Mouse (Mus musculus): Measurements from ENCODE around the gene Il6st.

Il6st gene

DNA sequence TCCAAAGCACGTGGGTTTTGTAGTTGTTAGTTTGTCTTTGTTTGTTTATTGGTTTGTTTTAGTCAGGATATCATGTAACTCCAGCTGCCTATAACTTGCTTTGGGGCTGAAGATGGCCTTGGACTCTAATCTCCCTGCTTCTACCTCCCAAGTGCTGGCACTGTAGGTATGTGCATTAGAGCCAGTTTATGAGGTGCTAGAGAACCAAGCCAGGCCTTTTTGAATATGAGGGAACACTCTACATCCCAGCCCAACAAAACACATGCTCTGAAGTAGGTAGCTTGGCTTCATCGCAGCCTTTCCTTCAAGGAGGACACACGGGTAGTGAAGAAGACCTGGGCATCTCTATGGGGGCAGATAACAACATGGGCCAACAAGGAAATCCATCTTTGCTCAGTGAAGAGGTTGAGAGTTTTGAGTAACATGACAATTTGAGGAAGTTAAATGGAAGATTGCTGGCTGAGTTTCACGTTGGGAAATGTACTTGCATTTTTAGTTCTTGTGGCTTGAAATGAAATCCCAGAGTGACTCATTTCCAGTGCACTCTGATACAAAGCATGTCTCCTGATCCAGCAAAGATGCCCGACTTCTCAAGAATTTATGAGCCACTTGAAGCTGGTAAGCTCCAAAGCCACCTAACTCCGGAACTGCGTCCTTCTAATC is 20.9 kb upstream of the Il6st start:
- DNase-seq (ENCODE audit: low spot score in 2 of 2), result no peak

DNA sequence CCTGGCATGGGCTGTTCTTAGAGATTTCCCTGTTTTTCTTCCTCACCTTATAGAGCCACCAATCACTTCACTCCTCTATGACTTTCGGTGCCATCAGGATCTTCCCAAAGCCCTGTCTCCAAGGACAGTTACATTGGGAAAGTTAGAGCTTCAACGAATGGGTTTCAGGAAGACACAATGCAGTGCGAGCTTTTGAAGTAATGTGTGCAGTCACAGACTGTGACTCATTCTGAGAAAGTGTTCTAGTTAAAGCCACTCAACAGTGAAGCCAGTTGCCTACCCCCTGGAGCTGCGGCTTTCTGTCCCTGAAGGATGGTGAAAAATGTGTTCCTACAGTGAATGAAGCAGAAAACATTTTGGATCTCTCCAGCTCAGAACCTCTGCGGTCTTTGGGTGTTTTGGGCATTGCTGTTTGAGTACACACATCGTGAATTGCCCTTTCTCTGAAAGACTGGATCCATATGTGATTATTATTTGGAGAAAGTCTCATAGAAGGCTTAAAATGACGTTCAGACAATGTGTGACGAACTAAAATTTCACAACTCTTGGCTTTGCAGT is 16.7 kb upstream of the Il6st start:
- DNase-seq (ENCODE audit: low spot score in 2 of 2), result no peak

DNA sequence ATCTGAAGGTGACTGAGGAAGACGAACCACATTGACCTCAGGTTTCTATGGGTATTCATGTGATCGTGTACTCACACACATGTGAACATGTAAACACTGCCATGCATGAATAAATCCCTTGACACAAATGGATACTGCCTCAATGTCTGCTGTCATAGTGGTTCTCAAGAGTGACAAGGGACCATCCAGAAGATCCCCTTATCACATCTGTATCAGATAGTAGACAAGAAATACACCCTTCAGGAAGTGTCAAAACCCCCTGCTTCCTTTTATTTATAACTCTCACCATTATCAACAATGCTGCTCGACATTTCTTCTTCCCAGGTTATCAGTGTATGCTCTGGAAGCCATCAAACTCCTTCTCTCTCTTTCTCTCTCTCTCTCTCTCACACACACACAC is 13.7 kb upstream of the Il6st start:
- DNase-seq (ENCODE audit: low spot score in 2 of 2), result no peak

DNA sequence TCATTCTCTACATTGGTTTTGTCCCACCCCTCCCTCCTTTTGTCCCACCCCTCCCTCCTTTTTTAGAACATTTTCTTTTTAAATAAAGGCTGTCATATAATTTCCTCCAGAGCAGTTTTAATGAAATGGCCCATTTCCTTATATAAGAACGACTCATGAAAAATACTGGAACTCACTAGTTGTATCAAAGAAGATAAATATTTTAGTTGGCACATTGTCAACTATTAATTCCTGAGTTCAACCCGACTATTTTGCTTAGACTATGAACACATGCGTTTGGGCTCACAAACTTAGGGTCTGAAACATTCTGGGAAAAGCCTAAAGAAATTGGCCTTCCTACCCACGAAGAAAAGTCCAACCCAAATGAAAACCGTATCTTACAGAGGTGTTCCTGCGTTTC is 6.5 kb upstream of the Il6st start:
- no peak for DNase-seq (ENCODE audit: low spot score in 2 of 2)

DNA sequence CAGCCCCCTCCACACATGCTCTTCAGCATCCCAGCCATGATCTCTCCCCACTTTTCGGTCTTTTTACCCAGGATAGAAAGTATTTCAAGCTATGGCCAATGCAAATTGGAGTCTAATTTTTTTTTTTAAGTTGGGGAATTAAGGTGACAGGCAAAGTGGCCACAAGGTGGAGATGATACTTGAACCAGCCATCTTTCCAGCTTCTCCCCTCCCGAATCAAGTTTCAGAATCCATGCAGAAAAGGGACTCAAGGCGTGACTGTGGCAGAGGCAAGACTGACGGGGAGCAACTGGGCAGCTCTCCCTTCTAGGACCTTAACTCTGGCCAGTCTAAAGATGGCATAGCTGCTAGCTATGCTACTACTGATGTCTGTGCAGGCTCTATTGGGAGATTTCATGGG is 5.9 kb upstream of the Il6st start:
- DNase-seq (ENCODE audit: low spot score in 2 of 2), result no peak

GRCm38 (mm10) chr13:112458435-112459018 is 5.3 kb upstream of the Il6st start:
- DNase-seq (ENCODE audit: low spot score in 2 of 2), result no peak

DNA sequence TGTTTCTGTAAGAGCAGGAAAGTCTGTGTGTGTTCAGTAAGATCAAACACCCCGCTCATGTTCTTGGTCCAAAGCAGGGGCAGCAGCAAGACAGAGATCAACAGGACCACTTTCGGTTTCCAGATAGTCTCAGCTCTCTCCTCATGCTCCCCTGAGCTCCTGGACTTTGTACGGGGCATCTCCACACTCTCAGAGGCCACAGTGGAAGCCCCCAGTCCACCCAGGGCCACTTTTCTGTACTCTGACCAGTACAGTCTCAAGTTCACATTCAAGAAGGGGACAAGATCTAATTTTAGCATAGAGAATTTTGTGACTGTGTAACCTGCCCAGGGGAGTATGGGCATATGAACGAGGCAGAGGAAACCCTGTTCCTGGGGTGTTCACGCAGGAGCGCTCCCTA is 3.9 kb upstream of the Il6st start:
- no peak for DNase-seq (ENCODE audit: low spot score in 2 of 2)

DNA sequence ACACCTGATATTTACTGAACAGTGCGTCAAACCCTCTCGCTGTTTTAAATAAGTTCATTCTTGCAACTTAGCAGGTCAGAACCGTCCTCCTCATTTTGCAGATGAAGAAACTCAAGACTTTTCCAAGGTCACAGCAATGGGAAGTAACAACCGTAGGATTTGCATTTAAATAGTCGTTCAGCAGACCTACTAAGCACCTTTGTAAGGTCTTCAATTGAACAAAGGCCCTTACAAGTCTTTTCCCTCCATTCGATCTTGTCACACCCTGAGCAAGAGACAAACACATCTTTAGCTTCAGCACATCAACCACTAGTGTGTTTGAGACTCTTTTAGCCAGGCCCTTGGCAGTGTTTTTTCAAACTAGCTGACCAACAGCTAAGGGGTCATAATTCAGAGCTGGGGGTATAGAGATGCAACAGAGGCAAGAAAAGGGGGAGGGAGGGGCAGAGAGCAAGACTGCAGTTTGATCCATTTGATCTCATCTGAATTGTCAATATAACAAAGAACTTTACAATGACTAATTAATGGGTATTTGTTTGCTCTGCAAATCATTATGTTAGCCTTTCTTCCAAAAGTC is 1.4 kb upstream of the Il6st start:
- no peak for DNase-seq (ENCODE audit: low spot score in 2 of 2)

- no peak for DNase-seq (ENCODE audit: low spot score in 2 of 2)
Observed at GRCm38 (mm10) chr13:112463337-112463802, 500 bp upstream of the Il6st start.

GRCm38 (mm10) chr13:112464626-112465287 is 887 bp downstream of the Il6st start:
- DNase-seq (ENCODE audit: low spot score in 2 of 2), result no peak

DNA sequence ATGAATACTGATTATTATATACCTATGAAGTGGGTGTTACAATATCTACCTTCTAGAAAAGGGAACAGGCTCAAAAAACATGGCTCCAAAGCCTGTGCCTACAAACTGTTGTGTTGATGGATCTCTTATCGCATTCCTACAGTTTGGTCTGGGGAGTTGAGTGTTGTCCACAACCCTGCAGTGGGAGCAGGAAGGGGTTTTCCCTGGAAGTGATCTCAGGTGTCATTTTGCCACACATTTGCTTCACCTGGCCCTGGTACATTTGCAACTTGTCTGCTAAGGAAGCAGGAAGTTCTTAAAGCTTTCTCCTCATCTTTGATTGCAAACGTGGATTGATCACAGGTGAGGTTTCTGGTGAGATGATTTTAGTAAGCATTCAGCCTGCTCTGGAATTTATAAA is 1.7 kb downstream of the Il6st start:
- DNase-seq (ENCODE audit: low spot score in 2 of 2), result no peak

- DNase-seq (ENCODE audit: low spot score in 2 of 2), result no peak
Observed at GRCm38 (mm10) chr13:112466136-112466945, 2.5 kb downstream of the Il6st start.

- DNase-seq (ENCODE audit: low spot score in 2 of 2), result no peak
Observed at GRCm38 (mm10) chr13:112466946-112467255, 3.0 kb downstream of the Il6st start.

DNA sequence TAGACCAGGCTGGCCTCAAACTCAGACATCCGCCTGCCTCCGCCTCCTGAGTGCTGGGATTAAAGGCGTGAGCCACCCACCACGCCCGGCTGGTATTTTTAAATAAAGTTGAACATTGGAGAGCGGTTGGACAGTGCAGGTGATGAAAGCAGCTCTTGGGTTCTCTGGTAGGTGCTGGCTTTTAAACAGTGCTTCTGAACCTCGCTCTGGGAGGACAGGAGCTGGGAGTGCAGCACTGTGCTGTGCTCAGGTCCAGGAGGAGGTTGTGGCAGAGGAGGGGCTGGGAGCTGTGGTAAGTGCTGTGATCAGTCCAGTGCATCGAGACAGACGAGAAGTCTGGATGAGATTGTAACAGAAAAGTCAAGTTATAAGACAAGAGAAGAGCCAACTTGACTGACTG is 3.5 kb downstream of the Il6st start:
- no peak for DNase-seq (ENCODE audit: low spot score in 2 of 2)

DNA sequence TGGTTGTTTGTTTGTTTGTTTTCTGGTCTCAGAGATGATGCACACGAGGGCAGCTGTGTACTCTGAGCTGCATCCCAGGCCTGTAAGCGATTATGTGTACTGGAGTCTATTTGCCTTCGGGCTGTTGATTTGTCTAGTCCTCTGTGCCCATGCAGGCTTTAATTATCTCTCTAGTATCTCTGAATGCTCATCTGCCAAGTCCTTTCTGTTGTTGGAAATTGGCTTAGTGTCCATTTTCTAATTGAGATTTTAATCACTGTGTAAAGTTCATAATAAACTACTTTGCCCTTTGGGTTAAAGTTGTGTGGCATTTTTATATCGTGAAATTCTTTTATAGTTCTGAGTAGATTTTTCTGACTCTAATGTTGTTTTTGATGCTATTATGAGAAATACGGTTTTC is 5.6 kb downstream of the Il6st start:
- DNase-seq (ENCODE audit: low spot score in 2 of 2), result no peak

- no peak for DNase-seq (ENCODE audit: low spot score in 2 of 2)
Observed at GRCm38 (mm10) chr13:112471201-112471600, 7.3 kb downstream of the Il6st start.

DNA sequence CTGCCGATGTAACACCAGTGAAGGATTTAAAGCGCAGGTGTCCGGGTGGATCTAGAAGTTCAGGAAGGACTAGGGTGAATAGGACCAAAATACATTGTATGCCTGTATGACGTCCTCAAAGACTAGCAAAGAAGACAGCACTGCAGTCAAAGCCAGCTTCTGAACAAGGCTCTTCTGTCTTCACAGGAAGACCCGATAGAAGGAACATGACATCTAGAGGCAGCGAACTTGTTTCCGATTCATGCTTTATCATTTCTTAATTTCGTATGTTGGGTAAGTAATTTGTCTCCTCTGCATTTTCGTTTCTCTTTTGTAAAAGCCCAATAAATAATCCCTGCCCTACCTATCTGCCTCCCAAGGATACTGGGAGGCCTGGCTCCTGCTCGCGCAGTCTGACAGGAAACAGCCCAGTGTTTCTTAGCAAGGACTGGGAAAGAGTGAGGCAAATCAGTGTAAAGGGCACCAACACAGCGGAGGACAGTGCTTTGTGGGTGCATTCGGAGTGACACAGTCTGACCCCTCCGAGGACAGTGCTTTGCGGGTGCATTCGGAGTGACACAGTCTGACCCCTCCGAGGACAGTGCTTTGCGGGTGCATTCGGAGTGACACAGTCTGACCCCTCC is 8.6 kb downstream of the Il6st start:
- no peak for DNase-seq (ENCODE audit: low spot score in 2 of 2)

DNA sequence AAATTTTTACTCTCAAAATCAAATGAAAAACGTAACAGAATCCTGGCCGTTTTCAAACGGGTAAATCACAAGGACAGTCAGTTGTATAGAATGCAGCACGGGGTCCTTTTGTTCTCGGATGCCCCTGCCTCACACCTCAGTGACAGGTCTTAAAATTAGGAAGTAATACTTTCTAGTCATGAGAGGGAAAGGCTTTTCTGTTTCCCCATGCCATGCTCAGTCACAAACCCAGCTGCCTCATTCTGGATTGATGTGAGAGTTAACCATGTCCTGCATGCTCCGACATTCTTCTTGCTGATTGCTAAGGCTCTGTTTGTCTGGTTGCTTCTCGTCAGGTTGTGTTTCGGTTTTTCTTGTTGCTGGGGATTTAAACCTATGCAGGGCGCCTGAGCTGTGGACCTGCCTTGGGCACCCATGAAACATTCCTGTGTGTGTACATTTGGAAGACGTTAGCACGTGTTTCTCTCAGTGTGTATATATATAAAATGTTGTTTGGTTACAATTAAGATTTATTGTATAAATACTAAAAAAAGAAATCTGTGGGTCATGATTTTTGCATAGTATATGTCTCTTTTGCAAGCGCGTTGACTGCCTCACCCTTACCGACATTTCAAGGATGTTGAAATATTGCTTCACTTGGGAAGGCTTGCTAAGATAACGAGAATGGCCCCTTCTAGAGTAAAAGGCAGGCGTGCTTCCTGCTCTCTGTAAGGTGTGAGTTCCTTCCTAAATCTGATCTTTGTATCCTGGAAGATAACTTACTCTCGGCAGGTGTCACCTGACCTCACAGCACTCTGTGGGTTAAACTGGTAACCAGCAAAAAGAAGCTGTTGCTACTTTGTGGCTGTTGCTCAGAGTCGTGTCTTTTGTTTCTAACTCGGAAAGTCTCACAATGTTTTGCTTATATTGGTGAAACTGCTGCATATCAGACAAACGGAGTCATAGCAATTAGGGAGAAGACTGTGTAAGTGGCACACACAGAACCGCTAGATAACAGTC is 10.2 kb downstream of the Il6st start:
- no peak for DNase-seq (ENCODE audit: low spot score in 2 of 2)

- DNase-seq (ENCODE audit: low spot score in 2 of 2), result no peak
Observed at GRCm38 (mm10) chr13:112479032-112479431, 15.2 kb downstream of the Il6st start.

GRCm38 (mm10) chr13:112479926-112480325 is 16.1 kb downstream of the Il6st start:
- no peak for DNase-seq (ENCODE audit: low spot score in 2 of 2)

Measured in right cerebral cortex, adult 2 months (tissue).